Mouse (Mus musculus) liver, embryonic 14.5 days (tissue): ENCODE measurements at regions not wholly inside any gene's neighbourhood (a gene's known extent, or its start where the extent isn't known, plus 50 kb on each side); places are given as distances from the start of the nearest gene placed in this dataset.

Experiments
- CTCF ChIP-seq: IDR thresholded peaks from 2 replicates; pipeline ENCODE4 v1.5.1; 2016; ENCODE audit warnings: antibody characterized with exemption, low read depth, control low read depth
- EP300 ChIP-seq: IDR thresholded peaks from 2 replicates; pipeline ENCODE4 v1.6.1; 2016; ENCODE audit warnings: antibody characterized with exemption, low read depth

- TF ChIP-seq CTCF, result no peak
- no peak for TF ChIP-seq EP300
Observed at GRCm38 (mm10) chr17:52462361-52462760, 140.1 kb upstream of the Kcnh8 start.
